Mouse (Mus musculus): Measurements from ENCODE around the gene Grn.

The Grn gene

GRCm38 (mm10) chr11:102428981-102429540 lies 1.1 kb upstream of the Grn start:
- DNase-seq = no peak

DNA sequence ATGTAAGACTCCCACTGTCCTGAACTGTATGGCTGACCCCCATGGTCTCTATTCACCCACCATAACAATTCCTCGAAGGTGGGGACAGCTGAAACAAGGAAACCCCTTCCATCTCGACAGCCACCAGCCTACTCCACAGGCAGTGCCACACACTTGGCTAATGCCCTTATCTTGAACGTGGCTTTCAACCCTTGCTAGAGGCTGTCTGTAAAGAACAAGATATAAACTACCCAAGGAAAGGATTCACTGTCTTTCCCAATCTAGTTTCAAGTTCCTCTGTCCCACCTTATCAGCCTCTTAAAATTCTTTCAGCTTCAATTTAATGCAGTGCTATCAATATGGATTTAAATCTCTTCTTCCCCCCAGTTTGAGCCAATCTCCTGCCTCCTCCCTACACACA lies 564 bp upstream of the Grn start:
- DNase-seq = no peak

DNA sequence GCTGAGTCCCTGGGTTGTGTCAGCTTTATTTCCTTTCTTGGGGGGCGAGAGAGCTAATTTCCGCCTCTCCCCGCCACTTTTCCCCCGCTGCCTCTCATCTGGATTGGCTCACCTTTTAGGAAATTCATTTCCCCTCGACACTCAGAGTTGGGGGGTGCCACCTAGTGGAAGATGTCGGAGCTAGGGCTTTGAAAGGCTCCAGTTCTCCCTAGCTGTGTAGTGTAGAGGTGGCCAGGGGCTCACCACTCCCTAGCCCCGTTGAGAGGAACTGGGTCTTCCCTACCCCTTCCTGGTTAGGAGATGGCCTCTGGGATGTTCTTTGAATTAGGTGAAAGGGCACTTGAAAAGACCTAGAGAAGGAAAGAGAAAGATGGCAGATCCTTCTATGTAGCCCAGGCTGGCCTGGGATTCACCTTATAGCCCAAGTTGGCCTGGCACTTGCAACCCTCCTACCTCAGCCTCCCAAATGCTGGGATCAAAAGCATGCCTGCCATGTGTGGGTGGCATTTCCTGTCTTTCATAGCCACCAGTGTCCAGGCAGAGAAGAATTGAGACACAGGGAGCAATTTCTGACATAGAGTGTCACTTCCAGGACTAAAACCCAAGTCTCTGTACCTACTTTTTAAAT lies 1.0 kb downstream of the Grn start:
- DNase-seq = peak; percentile 88

DNA sequence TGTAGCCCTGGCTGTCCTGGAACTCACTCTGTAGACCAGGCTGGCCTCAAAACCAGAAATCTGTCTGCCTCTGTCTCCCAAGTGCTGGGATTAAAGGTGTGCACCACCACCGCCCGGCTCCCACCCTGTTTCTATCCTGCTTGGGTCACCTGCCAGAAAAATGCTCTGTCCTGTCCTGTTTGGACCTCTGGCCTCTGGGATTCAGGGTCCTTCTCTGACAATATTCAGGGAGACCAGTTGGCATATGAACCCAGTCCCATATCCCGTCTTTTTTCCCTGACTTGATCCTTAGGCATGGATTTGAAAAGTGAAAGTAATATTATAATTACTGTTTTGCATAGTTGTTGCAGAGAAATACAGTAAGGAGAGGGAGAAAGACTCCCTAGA lies 1.6 kb downstream of the Grn start:
- no peak for DNase-seq

GRCm38 (mm10) chr11:102432115-102432843 lies 2.2 kb downstream of the Grn start:
- peak; percentile 6 for DNase-seq

DNA sequence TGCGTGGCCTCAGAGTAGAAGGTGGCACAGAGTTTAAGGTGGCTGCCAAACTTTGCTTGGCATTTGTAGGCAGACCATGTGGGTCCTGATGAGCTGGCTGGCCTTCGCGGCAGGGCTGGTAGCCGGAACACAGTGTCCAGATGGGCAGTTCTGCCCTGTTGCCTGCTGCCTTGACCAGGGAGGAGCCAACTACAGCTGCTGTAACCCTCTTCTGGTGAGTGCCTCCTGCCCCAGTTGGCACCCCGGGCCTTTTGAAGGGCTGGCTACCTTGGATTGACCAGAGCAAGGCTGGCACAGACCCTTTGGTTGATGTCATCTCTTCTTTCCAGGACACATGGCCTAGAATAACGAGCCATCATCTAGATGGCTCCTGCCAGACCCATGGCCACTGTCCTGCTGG lies 2.8 kb downstream of the Grn start:
- peak; percentile 66 for DNase-seq

DNA sequence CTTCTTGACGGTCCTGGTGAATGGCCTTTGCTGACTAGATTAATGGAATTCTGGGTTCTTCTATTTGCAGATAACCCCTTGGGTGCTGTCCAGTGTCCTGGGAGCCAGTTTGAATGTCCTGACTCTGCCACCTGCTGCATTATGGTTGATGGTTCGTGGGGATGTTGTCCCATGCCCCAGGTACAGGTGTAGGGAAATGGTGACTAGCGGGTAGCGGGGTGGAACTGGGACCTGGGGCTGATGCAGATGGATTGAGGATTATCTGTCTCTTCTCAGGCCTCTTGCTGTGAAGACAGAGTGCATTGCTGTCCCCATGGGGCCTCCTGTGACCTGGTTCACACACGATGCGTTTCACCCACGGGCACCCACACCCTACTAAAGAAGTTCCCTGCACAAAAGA lies 3.8 kb downstream of the Grn start:
- no peak for DNase-seq

GRCm38 (mm10) chr11:102434406-102434805 lies 4.3 kb downstream of the Grn start:
- peak; percentile 87 for DNase-seq

- no peak for DNase-seq
Observed at GRCm38 (mm10) chr11:102434816-102435705, 4.9 kb downstream of the Grn start.

- peak; percentile 54 for DNase-seq
Observed at GRCm38 (mm10) chr11:102435754-102436470, 5.8 kb downstream of the Grn start.

- DNase-seq = no peak
Observed at GRCm38 (mm10) chr11:102436471-102436790, 6.3 kb downstream of the Grn start.

DNA sequence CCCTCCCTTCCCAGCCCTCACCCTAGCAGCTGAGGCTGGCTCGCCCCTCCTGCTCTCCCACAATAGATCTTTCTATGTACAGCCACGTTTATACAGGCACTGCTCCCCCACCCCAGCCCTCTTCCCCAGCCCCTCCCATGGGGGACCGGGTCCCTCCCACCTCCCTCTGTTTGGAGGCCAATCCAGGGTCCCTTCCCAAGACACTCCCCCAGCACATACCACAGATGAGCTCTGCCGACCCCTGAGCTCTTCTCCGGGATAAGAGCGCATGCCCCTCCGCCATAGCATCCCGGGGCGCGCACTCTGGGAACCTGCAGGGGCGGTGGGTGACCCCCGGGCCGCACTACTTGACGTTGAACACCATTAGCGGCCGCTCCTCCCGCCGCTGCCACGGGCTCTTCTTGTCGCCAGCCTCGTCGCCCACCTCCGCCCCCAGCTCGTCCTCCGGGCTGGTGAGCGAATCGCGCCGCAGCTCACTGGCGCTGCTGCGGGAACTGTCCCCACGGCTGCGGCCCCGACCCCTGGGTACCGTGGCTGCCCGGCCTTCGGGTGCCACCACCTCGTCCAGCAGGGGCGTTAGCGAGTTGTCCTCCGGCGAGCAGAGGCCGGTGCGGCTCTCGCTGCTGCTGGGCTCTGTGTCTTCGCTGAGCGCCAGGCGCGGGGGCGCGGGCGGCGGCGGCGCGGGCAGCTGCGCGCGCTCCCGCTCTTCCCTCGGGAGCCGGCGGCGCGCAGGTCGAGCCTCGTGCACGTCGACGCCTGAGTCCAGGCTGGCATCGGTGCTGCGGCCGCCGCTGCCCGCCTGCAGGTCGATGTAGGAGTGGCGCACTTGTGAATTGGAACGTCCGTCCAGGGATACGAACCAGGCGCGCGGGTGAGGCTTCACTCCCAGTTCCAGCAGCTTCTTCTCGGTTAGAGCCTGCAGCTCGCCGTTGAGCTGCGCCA lies 7.3 kb downstream of the Grn start:
- peak; percentile 64 for DNase-seq

- DNase-seq = peak; percentile 83
Observed at GRCm38 (mm10) chr11:102438212-102439092, 8.3 kb downstream of the Grn start.

- no peak for DNase-seq
Observed at GRCm38 (mm10) chr11:102439093-102440082, 9.3 kb downstream of the Grn start.

GRCm38 (mm10) chr11:102440255-102440654 lies 10.1 kb downstream of the Grn start:
- DNase-seq = no peak

- no peak for DNase-seq
Observed at GRCm38 (mm10) chr11:102441434-102441833, 11.3 kb downstream of the Grn start.

- no peak for DNase-seq
Observed at GRCm38 (mm10) chr11:102442089-102442488, 12.0 kb downstream of the Grn start.

GRCm38 (mm10) chr11:102443740-102444139 lies 13.6 kb downstream of the Grn start:
- no peak for DNase-seq

DNA sequence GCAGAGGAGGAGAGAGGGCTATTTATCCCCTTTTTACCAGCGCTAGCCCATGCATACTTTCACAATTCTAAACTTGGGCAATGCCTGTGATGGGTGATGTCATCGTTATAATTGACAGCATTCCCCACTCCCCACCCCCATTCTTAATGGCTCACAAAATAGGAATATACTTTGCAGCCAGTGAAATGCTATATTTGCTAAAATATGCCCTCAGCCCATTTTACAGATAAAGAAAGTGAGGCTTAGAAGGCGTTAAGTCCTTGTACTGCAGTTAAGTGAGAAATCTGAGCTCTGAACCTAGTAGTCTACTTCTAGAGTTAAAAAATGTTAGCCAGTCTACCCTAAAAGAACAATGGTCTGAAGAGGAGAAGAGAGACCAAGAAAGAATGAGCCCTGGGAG lies 14.2 kb downstream of the Grn start:
- DNase-seq = no peak
